Comparison of ENCODE assay signal across 12 mouse cellular contexts in the genomic region with DNA sequence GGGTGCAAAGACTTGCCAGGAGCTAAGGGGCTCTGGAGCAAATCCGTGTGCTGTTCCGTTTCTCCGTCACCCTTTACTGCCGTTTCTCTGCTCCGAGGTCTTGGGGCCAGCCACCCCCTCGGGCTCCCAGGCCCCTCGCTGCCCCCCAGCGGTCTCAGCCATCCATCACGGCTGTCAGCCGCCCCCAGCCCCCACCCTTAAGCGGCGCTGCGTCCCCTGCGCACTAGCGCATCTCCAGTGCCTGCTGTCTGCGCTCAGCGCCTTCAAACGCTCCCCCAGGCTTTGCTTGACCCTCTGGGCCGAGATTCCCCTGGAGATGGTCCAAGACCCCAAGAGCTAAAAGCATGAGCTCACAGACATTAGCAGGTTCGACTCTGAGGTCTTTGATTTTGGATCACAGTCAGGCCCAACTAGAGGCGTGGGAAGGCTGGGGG. TPM values are rescaled to one million over a fixed set of nuclear protein-coding genes. Genes with fewer than 3 reads are reported as not detected.
DNase-seq lines count a peak whose midpoint lies in the region; ATAC-seq lines count a peak whose summit lies in the region.
"Had no signal": no experiment of that assay in that cellular context is flagged by ENCODE, and none has a peak within 500 bp of the region (broad histone marks: within the 10 kb centered on the region; RNA-seq: fewer than 3 reads in every experiment).

No protein-coding gene starts in this region.

- peaks cover 20% of the 10 kb centered on the region for H3K27me3 ChIP-seq in hindbrain, embryonic 15.5 days
- peaks cover 83% of the 10 kb centered on the region for H3K27me3 ChIP-seq in neural tube, embryonic 13.5 days

- H3K4me1 ChIP-seq in hindbrain, embryonic 15.5 days (replicated peaks), result peaks cover 70% of the 10 kb centered on the region
- peaks cover 69% of the 10 kb centered on the region for H3K4me1 ChIP-seq in neural tube, embryonic 13.5 days (replicated peaks)

- DNase-seq in layer of hippocampus, adult 18-20 months (ENCODE audit: low spot score in 2 of 2), result peak; percentile 44 to 73
- DNase-seq in layer of hippocampus, postnatal 14 days (ENCODE audit: low spot score in 2 of 2), result no peak
- DNase-seq in cerebellum, postnatal 10 days, result peak; percentile 71 to 73
- DNase-seq in adrenal gland, postnatal 4 days (ENCODE audit: low spot score in 2 of 2), result no peak
- DNase-seq in gastrocnemius, postnatal 10 days, result no peak
- DNase-seq: heart, postnatal 10 days; lung, postnatal 36 days had no signal

- no peaks in the 10 kb centered on the region for H3K36me3 ChIP-seq in hindbrain, embryonic 15.5 days
- no peaks in the 10 kb centered on the region for H3K36me3 ChIP-seq in neural tube, embryonic 13.5 days
- H3K36me3 ChIP-seq: embryonic facial prominence, embryonic 13.5 days had no signal

- under 1% methylated on average over 21 of the region's 21 CpGs for WGBS in hindbrain, embryonic 15.5 days
- WGBS in neural tube, embryonic 13.5 days, result 2% methylated on average over 21 of the region's 21 CpGs

- peak overlapping the region; percentile 64 for H3K9ac ChIP-seq in hindbrain, embryonic 15.5 days
- peak overlapping the region; percentile 79 for H3K9ac ChIP-seq in neural tube, embryonic 13.5 days
- H3K9ac ChIP-seq: embryonic facial prominence, embryonic 13.5 days had no signal

- peak overlapping the region; percentile 65 for H3K4me3 ChIP-seq in hindbrain, embryonic 15.5 days
- H3K4me3 ChIP-seq in neural tube, embryonic 13.5 days, result peak overlapping the region; percentile 57

- H3K27ac ChIP-seq in hindbrain, embryonic 15.5 days (replicated peaks), result peak overlapping the region; percentile 92
- H3K27ac ChIP-seq in neural tube, embryonic 13.5 days (replicated peaks), result peak overlapping the region; percentile 89
- H3K27ac ChIP-seq: embryonic facial prominence, embryonic 13.5 days had no signal

- H3K9me3 ChIP-seq in hindbrain, embryonic 15.5 days, result no peaks in the 10 kb centered on the region
- no peaks in the 10 kb centered on the region for H3K9me3 ChIP-seq in neural tube, embryonic 13.5 days
- H3K9me3 ChIP-seq: embryonic facial prominence, embryonic 13.5 days had no signal

- ATAC-seq in hindbrain, embryonic 15.5 days (ENCODE audit: low FRiP score, low read depth), result no peak
- ATAC-seq in neural tube, embryonic 13.5 days (ENCODE audit: low read depth), result no peak
- no peak for ATAC-seq in erythroblast, adult 5-6 weeks (replicated peaks; ENCODE audit: low FRiP score, poor library complexity, severe bottlenecking)
- ATAC-seq: Patski had no signal

- peak overlapping the region; percentile 86 for H3K4me2 ChIP-seq in hindbrain, embryonic 15.5 days
- peak overlapping the region; percentile 67 for H3K4me2 ChIP-seq in neural tube, embryonic 13.5 days

RNA-seq across cellular contexts. Expression of gene Slc12a5, which starts 8.8 kb away (rescaled TPM):
- total RNA-seq in layer of hippocampus, adult 18-20 months (2021), result 100 to 1,000 TPM; 396 to 408 TPM
- 100 to 1,000 TPM; 288 to 332 TPM for total RNA-seq in layer of hippocampus, postnatal 14 days (2021)
- 55.2 and 60.5 TPM in 2 replicates for polyA plus RNA-seq in hindbrain, embryonic 15.5 days (2015; fragmentation: Nextera tagmentation; extraction: Ambion mirVana)
- polyA plus RNA-seq in neural tube, embryonic 13.5 days (2015; fragmentation: Nextera tagmentation; extraction: Ambion mirVana), result 20.8 and 21.3 TPM in 2 replicates
- 10 to 100 TPM; 12.7 to 14.0 TPM for total RNA-seq in adrenal gland, postnatal 4 days (2021)
- total RNA-seq in gastrocnemius, postnatal 10 days (2021), result 1 to 10 TPM; 1.4 to 1.5 TPM
- not detected in 2 replicates for total RNA-seq in erythroblast, adult 5-6 weeks (2015; ENCODE audit: low replicate concordance)
- total RNA-seq in erythroblast, adult 5-6 weeks (2017; ENCODE audit: low replicate concordance), result not detected in 2 replicates

RNA-seq across cellular contexts. Expression of gene Mmp9, which starts 28.8 kb away (rescaled TPM):
- 1 to 10 TPM; 1.5 to 1.6 TPM for total RNA-seq in layer of hippocampus, adult 18-20 months (2021)
- total RNA-seq in layer of hippocampus, postnatal 14 days (2021), result 1 to 10 TPM; 1.8 to 2.1 TPM
- 27.0 and 37.2 TPM in 2 replicates for polyA plus RNA-seq in hindbrain, embryonic 15.5 days (2015; fragmentation: Nextera tagmentation; extraction: Ambion mirVana)
- polyA plus RNA-seq in neural tube, embryonic 13.5 days (2015; fragmentation: Nextera tagmentation; extraction: Ambion mirVana), result 16.9 and 17.1 TPM in 2 replicates
- total RNA-seq in adrenal gland, postnatal 4 days (2021), result 1 to 10 TPM; 3.4 to 5.7 TPM
- 10 to 100 TPM in 1 of 2 experiments, 1 to 10 TPM in 1; 1.2 to 96.6 TPM for total RNA-seq in gastrocnemius, postnatal 10 days (2021)
- 73.6 and 120 TPM in 2 replicates for total RNA-seq in erythroblast, adult 5-6 weeks (2015; ENCODE audit: low replicate concordance)
- total RNA-seq in erythroblast, adult 5-6 weeks (2017; ENCODE audit: low replicate concordance), result 31.4 and 35.7 TPM in 2 replicates

RNA-seq across cellular contexts. Expression of gene Zfp335, which starts 57.8 kb away (rescaled TPM):
- 10 to 100 TPM; 25.9 to 26.8 TPM for total RNA-seq in layer of hippocampus, adult 18-20 months (2021)
- 10 to 100 TPM; 25.0 to 26.4 TPM for total RNA-seq in layer of hippocampus, postnatal 14 days (2021)
- polyA plus RNA-seq in hindbrain, embryonic 15.5 days (2015; fragmentation: Nextera tagmentation; extraction: Ambion mirVana), result 13.7 and 18.3 TPM in 2 replicates
- polyA plus RNA-seq in neural tube, embryonic 13.5 days (2015; fragmentation: Nextera tagmentation; extraction: Ambion mirVana), result 13.3 and 14.2 TPM in 2 replicates
- 10 to 100 TPM; 20.7 to 21.7 TPM for total RNA-seq in adrenal gland, postnatal 4 days (2021)
- total RNA-seq in gastrocnemius, postnatal 10 days (2021), result 10 to 100 TPM in 1 of 2 experiments, 1 to 10 TPM in 1; 8.5 to 11.0 TPM
- total RNA-seq in erythroblast, adult 5-6 weeks (2015; ENCODE audit: low replicate concordance), result 13.4 and 17.9 TPM in 2 replicates
- total RNA-seq in erythroblast, adult 5-6 weeks (2017; ENCODE audit: low replicate concordance), result 9.9 and 10.3 TPM in 2 replicates

Comparison
In these comparisons a context has a peak if more than half of its experiments do, and no peak if none do; other contexts are left out.
1. DNase-seq: peak in layer of hippocampus, adult 18-20 months (2 of 2) and cerebellum, postnatal 10 days (2 of 2); none in layer of hippocampus, postnatal 14 days (0 of 2), adrenal gland, postnatal 4 days (0 of 2) and gastrocnemius, postnatal 10 days (single experiment).
2. RNA of gene Slc12a5, which starts 8.8 kb away (total RNA-seq): 396 to 408 TPM in layer of hippocampus, adult 18-20 months and 288 to 332 TPM in layer of hippocampus, postnatal 14 days; 12.7 to 14.0 TPM in adrenal gland, postnatal 4 days, 1.4 to 1.5 TPM in gastrocnemius, postnatal 10 days and not detected in erythroblast, adult 5-6 weeks; every median in the first group is over 10 times any median in the second.